Mouse (Mus musculus) erythroblast, embryonic 14.5 days (primary cell): ENCODE results near the gene Ptprt.

Experiments used
- GATA1 ChIP-seq: IDR thresholded peaks from 2 replicates; pipeline ENCODE4 v1.6.1; 2012; ENCODE audit warnings: low read length, inconsistent platforms, mixed read lengths
- TAL1 ChIP-seq: IDR thresholded peaks from 3 replicates; pipeline ENCODE4 v1.6.1; 2012; ENCODE audit warnings: low read length, inconsistent platforms, mixed read lengths

- no peak for TF ChIP-seq TAL1
- TF ChIP-seq GATA1, result no peak
These were observed 92.4 kb downstream of the Ptprt start for GRCm38 (mm10) chr2:162568308-162569100.
